Mouse (Mus musculus) forebrain, embryonic 11.5 days (tissue): Measurements from ENCODE around the gene Fry. TPM values are rescaled to one million over a fixed set of nuclear protein-coding genes. Genes with fewer than 3 reads are reported as not detected.
A peak's percentile ranks its signal among the peaks of the same experiment; 100 is the strongest.

Experiments used
- ATAC-seq: fragments of 200-750 bp; cut with Nextera tagmentation; replicated peaks from 2 replicates; pipeline ENCODE4 v1.8.0; 2017; ENCODE audit warnings: moderate TSS enrichment; ENCODE audit not compliant: low FRiP score
- DNase-seq: peaks from one replicate; pipeline ENCODE4 v3.0.0-alpha.2; 2017; ENCODE audit warnings: low spot score
- H3K27ac ChIP-seq: fragments of 300-500 bp; sonication (generic); 2 replicates; pipeline ENCODE4 v1.5.1; 2014; ENCODE audit warnings: low read depth, low read length
- H3K27me3 ChIP-seq: fragments of 300-500 bp; sonication (generic); 2 replicates; pipeline ENCODE4 v1.6.1; 2014; ENCODE audit warnings: mild to moderate bottlenecking, low read length, mixed read lengths; ENCODE audit not compliant: control insufficient read depth, insufficient read depth
- H3K36me3 ChIP-seq: fragments of 300-500 bp; sonication (generic); 2 replicates; pipeline ENCODE4 v1.6.1; 2014; ENCODE audit warnings: mild to moderate bottlenecking, low read length, moderate library complexity, mixed read lengths; ENCODE audit not compliant: control insufficient read depth, insufficient read depth
- H3K4me1 ChIP-seq: fragments of 300-500 bp; sonication (generic); replicated peaks from 2 replicates; pipeline ENCODE4 v1.6.1; 2014; ENCODE audit warnings: low read length, mixed read lengths; ENCODE audit not compliant: control insufficient read depth, insufficient read depth
- H3K4me2 ChIP-seq: fragments of 300-500 bp; sonication (generic); 2 replicates; pipeline ENCODE4 v1.6.1; 2014; ENCODE audit warnings: low read depth, mild to moderate bottlenecking, low read length, moderate library complexity, mixed read lengths; ENCODE audit not compliant: severe bottlenecking
- H3K4me3 ChIP-seq: fragments of 300-500 bp; sonication (generic); 2 replicates; pipeline ENCODE4 v1.5.1; 2014; ENCODE audit warnings: low read depth, low read length
- H3K9ac ChIP-seq: fragments of 300-500 bp; sonication (generic); 2 replicates; pipeline ENCODE4 v1.6.1; 2014; ENCODE audit warnings: low read length
- H3K9me3 ChIP-seq: fragments of 300-500 bp; sonication (generic); 2 replicates; pipeline ENCODE4 v1.6.1; 2016; ENCODE audit warnings: low read length, mixed read lengths; ENCODE audit not compliant: control insufficient read depth
- WGBS: fragments of 180-500 bp; shearing (Covaris S2); extraction: QIAGEN DNeasy Blood & Tissue Kit; methylation state at CpG from one replicate; pipeline ENCODE4 v1.1.7; 2014; 5-methylcytosine and 5-hydroxymethylcytosine counted together
- polyA plus RNA-seq: library from polyadenylated mRNA; unstranded; fragments of >200 nt; fragmentation: Nextera tagmentation; extraction: Ambion mirVana; gene quantifications from 2 replicates; pipeline ENCODE4 v1.2.1, GENCODE M21; 2014

Fry gene
- polyA plus RNA-seq, 1 experiment from 2014 or later = 8.4 TPM

- ATAC-seq (no peak), DNase-seq (no peak)
- Histone ChIP-seq H3K4me1 (no peaks in the 10 kb centered on the region), H3K36me3 (no peaks in the 10 kb centered on the region), H3K27me3 (no peaks in the 10 kb centered on the region), H3K4me3 (no peak overlapping the region), H3K9ac (no peak overlapping the region), H3K4me2 (no peak overlapping the region), H3K27ac (no peak overlapping the region), H3K9me3 (no peaks in the 10 kb centered on the region)
- 76% methylated on average over 4 of the region's 4 CpGs for WGBS
Measured at GRCm38 (mm10) chr5:150513264-150513663, 394.8 kb downstream of the Fry start.

DNA sequence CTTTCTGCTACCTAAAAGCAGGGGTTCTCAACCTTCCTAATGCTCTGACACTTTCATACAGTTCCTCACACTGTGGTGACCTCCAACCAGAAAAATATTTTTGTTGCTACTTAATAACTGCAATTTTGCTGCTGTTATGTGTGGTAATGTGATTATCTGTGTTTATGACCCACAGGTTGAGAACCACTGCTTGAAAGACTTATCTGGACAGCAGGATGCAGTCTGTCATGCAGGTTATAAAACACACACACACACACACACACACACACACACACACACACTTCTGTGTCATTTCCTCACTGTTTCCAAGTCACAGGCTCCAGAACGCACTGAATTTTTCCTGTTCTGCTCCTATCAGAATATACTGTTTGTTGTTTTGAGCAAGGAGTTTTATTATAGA lies 395.6 kb downstream of the Fry start:
- H3K4me2 ChIP-seq = no peak overlapping the region
- H3K27ac ChIP-seq = no peak overlapping the region
- ATAC-seq = no peak
- 93% methylated on average over 1 of the region's 1 CpGs for WGBS
- H3K9ac ChIP-seq = no peak overlapping the region
- no peaks in the 10 kb centered on the region for H3K4me1 ChIP-seq
- no peaks in the 10 kb centered on the region for H3K27me3 ChIP-seq
- DNase-seq = no peak
- no peaks in the 10 kb centered on the region for H3K9me3 ChIP-seq
- no peaks in the 10 kb centered on the region for H3K36me3 ChIP-seq
- no peak overlapping the region for H3K4me3 ChIP-seq

DNA sequence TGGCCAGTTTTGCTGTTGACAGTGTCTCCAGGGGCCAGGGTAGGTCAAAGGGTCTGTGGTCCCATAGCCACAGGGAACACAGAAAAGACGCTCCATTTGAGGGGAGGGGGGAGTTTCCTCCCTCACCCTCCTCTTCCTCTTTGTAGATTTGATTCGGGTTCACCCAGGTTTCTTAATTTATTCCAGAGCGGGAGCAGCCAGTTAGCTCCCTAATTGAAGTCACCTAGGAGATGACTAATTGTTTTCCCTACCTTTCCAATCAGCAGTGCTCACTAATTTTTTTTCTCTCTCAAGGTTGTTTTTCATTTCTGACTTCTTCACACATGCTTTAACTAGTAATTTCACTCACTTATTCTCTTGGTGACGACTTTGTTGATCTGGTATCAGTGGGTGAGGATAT lies 399.6 kb downstream of the Fry start, which contains the start of gene Zar1l:
Zar1l (minus strand) TSS at position 101 of the 400 bp plus-strand sequence.
- DNase-seq = no peak
- ATAC-seq = no peak
- Histone ChIP-seq H3K27me3 (no peaks in the 10 kb centered on the region), H3K4me2 (no peak within 1 kb of the TSS), H3K4me1 (no peaks in the 10 kb centered on the region), H3K4me3 (no peak within 1 kb of the TSS), H3K9me3 (no peaks in the 10 kb centered on the region), H3K36me3 (no peaks in the 10 kb centered on the region), H3K27ac (no peak within 1 kb of the TSS), H3K9ac (no peak within 1 kb of the TSS)
- 49% methylated on average over 4 of the region's 4 CpGs for whole genome bisulfite sequencing

GRCm38 (mm10) chr5:150519551-150519950 lies 401.1 kb downstream of the Fry start:
- H3K4me2 ChIP-seq = no peak overlapping the region
- ATAC-seq = no peak
- WGBS = 87% methylated on average over 1 of the region's 1 CpGs
- no peaks in the 10 kb centered on the region for H3K27me3 ChIP-seq
- no peaks in the 10 kb centered on the region for H3K9me3 ChIP-seq
- no peaks in the 10 kb centered on the region for H3K36me3 ChIP-seq
- H3K9ac ChIP-seq = no peak overlapping the region
- no peaks in the 10 kb centered on the region for H3K4me1 ChIP-seq
- H3K4me3 ChIP-seq = no peak overlapping the region
- H3K27ac ChIP-seq = no peak overlapping the region
- DNase-seq = no peak

DNA sequence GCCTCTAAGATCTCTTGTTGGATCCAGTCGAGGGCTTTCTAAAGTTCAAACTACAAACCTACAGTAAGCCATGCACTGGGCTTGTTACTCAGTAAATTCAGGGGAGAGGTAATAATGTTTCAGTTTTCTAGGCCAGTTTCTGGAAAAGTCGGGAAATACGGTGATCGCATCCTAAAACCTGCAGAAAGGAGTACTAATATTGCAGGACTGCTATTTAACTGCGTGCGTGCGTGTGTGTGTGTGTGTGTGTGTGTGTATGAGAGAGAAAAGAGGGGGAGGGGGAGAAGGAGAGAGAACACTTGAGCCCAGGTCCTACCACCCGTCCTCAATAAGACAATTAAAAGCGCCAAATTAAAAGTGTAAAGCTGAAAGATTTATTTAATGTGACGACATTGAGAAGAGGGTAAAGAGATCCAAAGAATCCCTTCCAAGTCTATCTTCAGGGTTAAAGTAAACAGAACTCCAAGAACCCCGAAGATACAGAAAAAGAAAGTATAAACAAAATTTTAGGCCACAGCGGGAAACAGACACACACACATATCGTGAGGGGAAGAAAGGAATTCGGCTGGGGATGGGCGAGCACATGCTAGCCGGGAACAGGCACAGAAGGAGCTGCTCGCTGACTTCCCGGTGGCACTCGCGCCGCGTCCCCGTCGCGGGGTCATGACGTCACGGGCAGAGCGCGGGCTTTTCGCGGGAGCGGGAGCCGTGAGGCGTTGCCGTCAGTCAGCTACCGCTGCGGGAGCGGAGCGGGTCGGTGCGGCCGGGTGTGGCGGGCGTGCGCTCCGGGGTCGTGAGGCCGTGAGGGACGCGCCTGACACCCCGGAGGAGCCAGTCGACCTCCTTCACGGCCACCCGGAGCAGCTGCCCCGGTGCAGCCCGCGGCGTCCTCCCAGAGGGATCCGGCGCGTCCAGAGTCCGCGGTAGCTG lies 403.8 kb downstream of the Fry start, which contains the start of gene Brca2:
Brca2 (plus strand) TSS at position 694 of the 930 bp plus-strand sequence.
- DNase-seq = peak; percentile 97
- WGBS = 6% methylated on average over 63 of the region's 63 CpGs
- peak; percentile 97 for ATAC-seq
- Histone ChIP-seq H3K4me1 (no peaks in the 10 kb centered on the region), H3K27ac (peak within 1 kb of the TSS; percentile 53; the same call in 1 of the 2 replicates), H3K4me3 (peak within 1 kb of the TSS; percentile 75), H3K27me3 (no peaks in the 10 kb centered on the region), H3K36me3 (no peaks in the 10 kb centered on the region), H3K4me2 (peak within 1 kb of the TSS; percentile 73), H3K9me3 (no peaks in the 10 kb centered on the region), H3K9ac (peak within 1 kb of the TSS; percentile 93)

- DNase-seq (no peak), ATAC-seq (peak; percentile 54)
- H3K4me2 ChIP-seq = peak overlapping the region; percentile 73
- H3K9ac ChIP-seq = peak overlapping the region; percentile 93
- peak overlapping the region; percentile 75 for H3K4me3 ChIP-seq
- H3K9me3 ChIP-seq = no peaks in the 10 kb centered on the region
- H3K4me1 ChIP-seq = no peaks in the 10 kb centered on the region
- no peaks in the 10 kb centered on the region for H3K36me3 ChIP-seq
- WGBS = 11% methylated on average over 11 of the region's 11 CpGs
- peak overlapping the region; percentile 53; the same call in 1 of the 2 replicates for H3K27ac ChIP-seq
- no peaks in the 10 kb centered on the region for H3K27me3 ChIP-seq
Measured at GRCm38 (mm10) chr5:150522867-150523234, 404.4 kb downstream of the Fry start.

DNA sequence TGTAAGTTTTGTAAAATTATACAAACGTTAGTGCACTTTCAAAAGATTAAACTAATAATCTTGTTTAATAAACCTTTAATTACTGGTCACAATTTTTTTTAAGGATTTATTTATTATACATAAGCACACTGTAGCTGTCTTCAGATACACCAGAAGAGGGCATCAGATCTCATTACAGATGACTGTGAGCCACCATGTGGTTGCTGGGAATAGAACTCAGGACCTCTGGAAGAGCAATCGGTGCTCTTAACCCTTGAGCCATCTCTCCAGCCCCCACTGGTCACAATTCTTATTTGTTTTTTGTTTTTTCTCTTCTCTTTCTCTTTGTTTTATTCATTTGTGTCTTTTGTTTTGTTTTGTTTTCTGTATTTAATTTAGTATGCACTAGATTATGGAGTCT lies 406.8 kb downstream of the Fry start:
- WGBS = 89% methylated on average over 2 of the region's 2 CpGs
- no peaks in the 10 kb centered on the region for H3K9me3 ChIP-seq
- H3K36me3 ChIP-seq = no peaks in the 10 kb centered on the region
- ATAC-seq (no peak), DNase-seq (no peak)
- H3K4me3 ChIP-seq = no peak overlapping the region
- H3K4me1 ChIP-seq = no peaks in the 10 kb centered on the region
- H3K27ac ChIP-seq = no peak overlapping the region
- no peak overlapping the region for H3K4me2 ChIP-seq
- H3K9ac ChIP-seq = no peak overlapping the region
- H3K27me3 ChIP-seq = no peaks in the 10 kb centered on the region

DNA sequence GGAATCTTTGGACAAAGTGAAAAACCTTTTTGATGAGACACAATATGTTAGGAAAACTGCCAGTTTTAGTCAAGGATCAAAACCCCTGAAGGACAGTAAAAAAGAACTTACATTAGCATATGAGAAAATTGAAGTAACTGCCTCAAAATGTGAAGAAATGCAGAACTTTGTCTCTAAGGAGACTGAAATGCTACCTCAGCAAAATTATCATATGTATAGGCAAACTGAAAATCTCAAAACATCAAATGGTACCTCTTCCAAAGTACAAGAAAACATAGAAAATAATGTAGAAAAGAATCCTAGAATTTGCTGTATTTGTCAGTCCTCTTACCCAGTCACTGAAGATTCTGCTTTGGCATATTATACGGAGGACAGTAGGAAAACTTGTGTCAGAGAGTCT lies 422.9 kb downstream of the Fry start:
- Histone ChIP-seq H3K27me3 (no peaks in the 10 kb centered on the region), H3K9me3 (no peaks in the 10 kb centered on the region), H3K36me3 (peaks cover 15% of the 10 kb centered on the region), H3K4me2 (no peak overlapping the region), H3K9ac (no peak overlapping the region), H3K4me1 (no peaks in the 10 kb centered on the region), H3K27ac (no peak overlapping the region), H3K4me3 (no peak overlapping the region)
- WGBS = 96% methylated on average over 1 of the region's 1 CpGs
- DNase-seq = no peak
- ATAC-seq = no peak

DNA sequence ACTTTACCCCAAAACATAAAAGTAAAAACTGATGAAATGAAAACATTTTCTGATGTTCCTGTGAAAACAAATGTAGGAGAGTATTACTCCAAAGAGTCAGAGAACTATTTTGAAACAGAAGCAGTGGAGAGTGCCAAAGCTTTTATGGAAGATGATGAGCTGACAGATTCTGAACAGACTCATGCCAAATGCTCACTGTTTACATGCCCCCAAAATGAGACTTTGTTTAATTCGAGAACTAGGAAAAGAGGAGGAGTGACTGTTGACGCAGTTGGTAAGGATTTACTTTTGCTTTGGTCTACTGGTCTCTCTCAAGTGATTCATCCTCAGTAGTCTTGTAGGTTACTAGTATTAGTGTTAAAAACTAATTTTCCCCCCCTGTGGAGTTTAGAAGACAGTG lies 424.7 kb downstream of the Fry start:
- Histone ChIP-seq H3K4me3 (no peak overlapping the region), H3K27me3 (no peaks in the 10 kb centered on the region), H3K27ac (no peak overlapping the region), H3K4me2 (no peak overlapping the region), H3K36me3 (peaks cover 11% of the 10 kb centered on the region), H3K9me3 (no peaks in the 10 kb centered on the region), H3K9ac (no peak overlapping the region), H3K4me1 (no peaks in the 10 kb centered on the region)
- 95% methylated on average over 2 of the region's 2 CpGs for WGBS
- no peak for DNase-seq
- ATAC-seq = no peak
